Mouse (Mus musculus): ENCODE results near the gene Syngr2. TPM values are rescaled to one million over a fixed set of nuclear protein-coding genes. Genes with fewer than 3 reads are reported as not detected.

Gene Syngr2
- total and polyA plus RNA-seq, 3 experiments: 189 to 384 TPM; not detected in 1

DNA sequence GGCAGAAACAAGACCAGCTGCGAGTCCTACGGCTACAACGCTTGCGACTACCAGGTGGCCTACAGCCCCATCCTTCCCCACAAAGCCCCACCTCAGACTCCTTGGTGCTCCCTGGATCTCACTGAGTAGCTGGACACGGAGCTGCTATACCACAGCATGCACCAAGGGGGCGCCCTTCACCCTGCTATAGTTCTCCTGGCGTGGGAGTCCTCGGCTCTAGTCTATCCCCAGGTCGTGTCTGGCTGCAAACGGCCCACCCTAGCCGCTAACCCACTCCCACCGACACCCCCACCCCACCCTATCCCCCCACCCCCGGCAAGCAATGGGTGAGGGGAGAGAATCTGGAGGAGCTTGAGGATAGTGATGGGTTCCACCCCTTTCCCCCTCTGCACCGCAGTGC, 19.2 kb upstream of the Syngr2 start:
- TF ChIP-seq CTCF (IDR thresholded peaks at IDR 0.05 in 2 of 3, conservative IDR thresholded peaks at IDR 0.05 in 1 of 3; ENCODE audit: control insufficient read depth in 1 of 3, insufficient read depth in 1 of 3, low read depth in 2 of 3, low read length in 3 of 3, poor library complexity in 1 of 3, severe bottlenecking in 1 of 3) (peak; percentile 89 to 97 (median 92)), TAL1 (IDR thresholded peaks at IDR 0.05; ENCODE audit: low read length) (no peak), SMC3 (IDR thresholded peaks at IDR 0.05; ENCODE audit: low read depth, low read length) (peak; percentile 60), RCOR1 (IDR thresholded peaks at IDR 0.05; ENCODE audit: low read depth, low read length) (no peak), RAD21 (IDR thresholded peaks at IDR 0.05; ENCODE audit: low read depth, low read length) (peak; percentile 69), POLR2A (IDR thresholded peaks at IDR 0.05; ENCODE audit: control insufficient read depth in 1 of 2, insufficient read depth in 1 of 2, low read depth in 1 of 2, low read length in 2 of 2, poor library complexity in 1 of 2) (no peak), ZC3H11A (IDR thresholded peaks at IDR 0.05; ENCODE audit: low read depth, low read length) (peak; percentile 52; the same call in 1 of the 2 replicates), SIN3A (IDR thresholded peaks at IDR 0.05; ENCODE audit: low read length) (0 out of 2 replicates have a peak, but pooled peaks have one; percentile 20)
- Histone ChIP-seq H3K79me2 (ENCODE audit: control insufficient read depth, insufficient read depth, low read length, poor library complexity) (no peaks in the 10 kb centered on the region), H3K4me3 (ENCODE audit: control insufficient read depth in 1 of 2, insufficient read depth in 1 of 2, low read depth in 2 of 2, low read length in 2 of 2) (no peak overlapping the region), H3K36me3 (ENCODE audit: control insufficient read depth in 1 of 2, insufficient read depth in 2 of 2, low read length in 2 of 2) (no peaks in the 10 kb centered on the region), H3K27ac (ENCODE audit: control insufficient read depth, low read depth, low read length) (no peak overlapping the region), H3K9me3 (replicated peaks; ENCODE audit: insufficient read depth, low read length) (no peaks in the 10 kb centered on the region), H3K4me1 (ENCODE audit: control insufficient read depth in 1 of 2, insufficient read depth in 2 of 2, low read length in 2 of 2) (no peaks in the 10 kb centered on the region), H3K9ac (ENCODE audit: control insufficient read depth, low read depth, low read length, poor library complexity, severe bottlenecking) (no peak overlapping the region), H3K27me3 (ENCODE audit: control insufficient read depth in 1 of 2, insufficient read depth in 2 of 2, low read length in 2 of 2) (no peaks in the 10 kb centered on the region)
- DNase-seq (ENCODE audit: low read depth, low spot score): peak; percentile 77

DNA sequence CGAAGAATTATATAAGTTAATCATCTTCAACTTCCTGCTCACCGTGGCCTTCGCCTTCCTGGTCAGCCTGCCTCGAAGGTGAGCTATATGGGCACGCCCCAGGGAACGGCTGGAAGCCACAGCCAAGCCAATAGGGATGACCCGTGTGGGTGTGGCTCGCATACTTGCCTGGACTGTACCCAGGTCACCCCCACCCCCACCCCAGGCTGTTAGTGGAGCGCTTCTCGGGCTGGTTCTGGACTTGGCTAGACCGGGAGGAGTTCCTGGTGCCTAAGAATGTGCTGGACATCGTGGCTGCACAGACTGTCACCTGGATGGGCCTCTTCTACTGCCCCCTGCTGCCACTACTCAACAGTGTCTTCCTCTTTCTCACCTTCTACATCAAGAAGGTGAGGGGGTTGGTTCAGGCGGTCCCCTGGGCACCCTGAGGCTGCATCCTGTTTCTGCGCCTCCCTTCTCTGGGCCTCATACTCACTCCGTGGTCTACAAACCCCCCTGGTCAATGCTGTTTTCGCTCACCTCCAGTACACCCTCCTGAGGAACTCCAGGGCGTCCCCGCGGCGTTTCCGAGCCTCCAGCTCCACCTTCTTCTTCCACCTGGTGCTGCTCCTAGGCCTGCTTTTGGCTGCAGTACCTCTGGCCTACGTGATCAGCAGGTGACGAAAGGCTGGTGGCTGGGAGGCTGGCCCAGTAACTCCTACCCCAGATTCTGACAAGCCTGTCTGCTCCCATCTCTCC, 18.6 kb upstream of the Syngr2 start:
- Histone ChIP-seq H3K4me1 (ENCODE audit: control insufficient read depth in 1 of 2, insufficient read depth in 2 of 2, low read length in 2 of 2) (no peaks in the 10 kb centered on the region), H3K79me2 (ENCODE audit: control insufficient read depth, insufficient read depth, low read length, poor library complexity) (no peaks in the 10 kb centered on the region), H3K36me3 (ENCODE audit: control insufficient read depth in 1 of 2, insufficient read depth in 2 of 2, low read length in 2 of 2) (no peaks in the 10 kb centered on the region), H3K4me3 (ENCODE audit: control insufficient read depth in 1 of 2, insufficient read depth in 1 of 2, low read depth in 2 of 2, low read length in 2 of 2) (no peak overlapping the region), H3K9me3 (replicated peaks; ENCODE audit: insufficient read depth, low read length) (no peaks in the 10 kb centered on the region), H3K27ac (ENCODE audit: control insufficient read depth, low read depth, low read length) (no peak overlapping the region), H3K9ac (ENCODE audit: control insufficient read depth, low read depth, low read length, poor library complexity, severe bottlenecking) (no peak overlapping the region), H3K27me3 (ENCODE audit: control insufficient read depth in 1 of 2, insufficient read depth in 2 of 2, low read length in 2 of 2) (no peaks in the 10 kb centered on the region)
- no peak for DNase-seq (ENCODE audit: low read depth, low spot score)
- TF ChIP-seq KAT2A (conservative IDR thresholded peaks at IDR 0.05; ENCODE audit: low read depth, low read length): no peak
- no peak for TF ChIP-seq MAZ (IDR thresholded peaks at IDR 0.05; ENCODE audit: low read depth, low read length)
- peak; percentile 22 to 50 (median 40); a peak in 5 of 6 replicates for TF ChIP-seq CTCF (IDR thresholded peaks at IDR 0.05 in 2 of 3, conservative IDR thresholded peaks at IDR 0.05 in 1 of 3; ENCODE audit: control insufficient read depth in 1 of 3, insufficient read depth in 1 of 3, low read depth in 2 of 3, low read length in 3 of 3, poor library complexity in 1 of 3, severe bottlenecking in 1 of 3)
- TF ChIP-seq MAX (IDR thresholded peaks at IDR 0.05; ENCODE audit: low read length): no peak
- no peak for TF ChIP-seq CHD2 (IDR thresholded peaks at IDR 0.05; ENCODE audit: low read length)
- TF ChIP-seq ETS1 (IDR thresholded peaks at IDR 0.05; ENCODE audit: low read depth, low read length): no peak

DNA sequence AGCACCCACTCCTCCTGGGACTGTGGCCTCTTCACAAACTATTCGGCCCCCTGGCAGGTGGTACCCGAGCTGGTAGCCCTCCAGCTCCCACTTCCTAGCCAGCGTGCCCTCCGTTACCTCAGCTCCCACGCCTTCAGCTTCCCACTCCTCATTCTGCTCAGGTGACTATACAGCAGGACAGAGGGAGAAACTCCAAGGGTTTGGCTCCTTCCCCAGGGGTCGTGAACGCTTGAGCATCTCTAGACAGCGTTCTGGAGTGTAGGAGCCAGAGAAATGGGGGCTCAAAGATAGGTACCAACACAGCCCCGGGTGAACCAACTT, 18.1 kb upstream of the Syngr2 start:
- H3K9me3 ChIP-seq (replicated peaks; ENCODE audit: insufficient read depth, low read length): no peaks in the 10 kb centered on the region
- H3K9ac ChIP-seq (ENCODE audit: control insufficient read depth, low read depth, low read length, poor library complexity, severe bottlenecking): no peak overlapping the region
- no peak overlapping the region for H3K27ac ChIP-seq (ENCODE audit: control insufficient read depth, low read depth, low read length)
- H3K27me3 ChIP-seq (ENCODE audit: control insufficient read depth in 1 of 2, insufficient read depth in 2 of 2, low read length in 2 of 2): no peaks in the 10 kb centered on the region
- no peaks in the 10 kb centered on the region for H3K4me1 ChIP-seq (ENCODE audit: control insufficient read depth in 1 of 2, insufficient read depth in 2 of 2, low read length in 2 of 2)
- TF ChIP-seq NELFE (IDR thresholded peaks at IDR 0.05; ENCODE audit: low read depth, low read length) (no peak), E2F4 (IDR thresholded peaks at IDR 0.05; ENCODE audit: borderline replicate concordance, low read depth, low read length) (no peak)
- no peak overlapping the region for H3K4me3 ChIP-seq (ENCODE audit: control insufficient read depth in 1 of 2, insufficient read depth in 1 of 2, low read depth in 2 of 2, low read length in 2 of 2)
- DNase-seq (ENCODE audit: low read depth, low spot score): no peak
- no peaks in the 10 kb centered on the region for H3K36me3 ChIP-seq (ENCODE audit: control insufficient read depth in 1 of 2, insufficient read depth in 2 of 2, low read length in 2 of 2)
- no peaks in the 10 kb centered on the region for H3K79me2 ChIP-seq (ENCODE audit: control insufficient read depth, insufficient read depth, low read length, poor library complexity)

All from MEL (cell line).